Mouse (Mus musculus) retina, embryonic 14.5 days (tissue): ENCODE measurements at regions not wholly inside any gene's neighbourhood (a gene's known extent, or its start where the extent isn't known, plus 50 kb on each side); places are given as distances from the start of the nearest gene placed in this dataset.

Experiments
- DNase-seq: peaks from one replicate; pipeline ENCODE4 v3.0.0-alpha.2; 2015; ENCODE audit warnings: low spot score

- no peak for DNase-seq
Observed at GRCm38 (mm10) chr1:80131354-80131753, 86.9 kb downstream of the Fam124b start.

- no peak for DNase-seq
Observed at GRCm38 (mm10) chr1:80123966-80124365, 94.3 kb downstream of the Fam124b start.

- no peak for DNase-seq
Observed at GRCm38 (mm10) chr1:80115913-80116312, 102.4 kb downstream of the Fam124b start.

GRCm38 (mm10) chr1:80107747-80108476 is 110.4 kb downstream of the Fam124b start:
- no peak for DNase-seq

GRCm38 (mm10) chr1:80106269-80106668 is 112.0 kb downstream of the Fam124b start:
- peak; percentile 72 for DNase-seq

- DNase-seq, result no peak
Observed at GRCm38 (mm10) chr1:80098266-80098665, 120.0 kb downstream of the Fam124b start.

GRCm38 (mm10) chr1:80091800-80092199 is 126.5 kb downstream of the Fam124b start:
- no peak for DNase-seq

- no peak for DNase-seq
Observed at GRCm38 (mm10) chr1:80091350-80091749, 126.9 kb downstream of the Fam124b start.

GRCm38 (mm10) chr1:80088651-80089050 is 129.6 kb downstream of the Fam124b start:
- peak; percentile 25 for DNase-seq

GRCm38 (mm10) chr1:80076357-80076756 is 141.9 kb downstream of the Fam124b start:
- DNase-seq, result no peak

GRCm38 (mm10) chr1:80074376-80074775 is 143.9 kb downstream of the Fam124b start:
- DNase-seq, result no peak

GRCm38 (mm10) chr1:80073950-80074349 is 144.3 kb downstream of the Fam124b start:
- DNase-seq, result no peak

- DNase-seq, result no peak
Observed at GRCm38 (mm10) chr1:80069141-80069540, 149.1 kb downstream of the Fam124b start.

- DNase-seq, result no peak
Observed at GRCm38 (mm10) chr1:80062121-80062520, 156.2 kb downstream of the Fam124b start.

GRCm38 (mm10) chr1:80061632-80062031 is 156.6 kb downstream of the Fam124b start:
- DNase-seq, result no peak

GRCm38 (mm10) chr1:80045141-80045540 is 173.1 kb downstream of the Fam124b start:
- DNase-seq, result no peak

GRCm38 (mm10) chr1:80040409-80040808 is 177.9 kb downstream of the Fam124b start:
- no peak for DNase-seq

GRCm38 (mm10) chr1:80039891-80040290 is 178.4 kb downstream of the Fam124b start:
- DNase-seq, result peak; percentile 35

GRCm38 (mm10) chr1:80039161-80039560 is 178.2 kb upstream of the Serpine2 start:
- no peak for DNase-seq

GRCm38 (mm10) chr1:80038059-80038458 is 177.1 kb upstream of the Serpine2 start:
- DNase-seq, result no peak

GRCm38 (mm10) chr1:80036436-80036835 is 175.5 kb upstream of the Serpine2 start:
- no peak for DNase-seq

- no peak for DNase-seq
Observed at GRCm38 (mm10) chr1:80033522-80033921, 172.5 kb upstream of the Serpine2 start.

- no peak for DNase-seq
Observed at GRCm38 (mm10) chr1:80033121-80033520, 172.1 kb upstream of the Serpine2 start.

- DNase-seq, result no peak
Observed at GRCm38 (mm10) chr1:80032464-80032863, 171.5 kb upstream of the Serpine2 start.
